Mouse (Mus musculus) thymus, postnatal 36 days (tissue): ENCODE data around the gene Bcr.

Experiments used
- DNase-seq, 2 experiments: peaks; one replicate each; pipeline ENCODE4 v3.0.0; 2022; ENCODE audit warnings: mixed read lengths in 2 of 2

Bcr gene

GRCm38 (mm10) chr10:75186551-75186950 is 126.2 kb downstream of the Bcr start:
- no peak for DNase-seq

- no peak for DNase-seq
Observed at GRCm38 (mm10) chr10:75187366-75188056, 127.1 kb downstream of the Bcr start.

GRCm38 (mm10) chr10:75191647-75192046 is 131.3 kb downstream of the Bcr start:
- no peak for DNase-seq

- no peak for DNase-seq
Observed at GRCm38 (mm10) chr10:75197817-75198216, 137.4 kb downstream of the Bcr start.

GRCm38 (mm10) chr10:75200733-75201132 is 140.3 kb downstream of the Bcr start:
- DNase-seq, result no peak

- no peak for DNase-seq
Observed at GRCm38 (mm10) chr10:75206192-75206591, 145.8 kb downstream of the Bcr start.

- no peak for DNase-seq
Observed at GRCm38 (mm10) chr10:75210841-75211240, 150.4 kb downstream of the Bcr start.

- peak; percentile 96 to 97 for DNase-seq
Observed at GRCm38 (mm10) chr10:75211807-75212645, 151.6 kb downstream of the Bcr start, which contains the start of gene Specc1l. Gene Specc1l, plus strand, starts transcription at chr10:75212073.

- DNase-seq, result no peak
Observed at GRCm38 (mm10) chr10:75212981-75213380, 152.6 kb downstream of the Bcr start.

- DNase-seq, result no peak
Observed at GRCm38 (mm10) chr10:75220722-75221121, 160.3 kb downstream of the Bcr start.

GRCm38 (mm10) chr10:75221936-75222610 is 161.7 kb downstream of the Bcr start:
- DNase-seq, result no peak

- DNase-seq, result no peak
Observed at GRCm38 (mm10) chr10:75222611-75222998, 162.2 kb downstream of the Bcr start.

- DNase-seq, result no peak
Observed at GRCm38 (mm10) chr10:75224154-75224553, 163.8 kb downstream of the Bcr start.

- no peak for DNase-seq
Observed at GRCm38 (mm10) chr10:75224630-75225029, 164.2 kb downstream of the Bcr start.

GRCm38 (mm10) chr10:75227381-75227780 is 167.0 kb downstream of the Bcr start:
- DNase-seq, result no peak

GRCm38 (mm10) chr10:75230572-75230971 is 170.2 kb downstream of the Bcr start:
- DNase-seq, result no peak

- no peak for DNase-seq
Observed at GRCm38 (mm10) chr10:75231876-75232275, 171.5 kb downstream of the Bcr start.

- no peak for DNase-seq
Observed at GRCm38 (mm10) chr10:75232612-75233155, 172.3 kb downstream of the Bcr start.

- no peak for DNase-seq
Observed at GRCm38 (mm10) chr10:75233489-75233888, 173.1 kb downstream of the Bcr start.
